Mouse (Mus musculus): ENCODE results near the gene Relb. TPM values are rescaled to one million over a fixed set of nuclear protein-coding genes. Genes with fewer than 3 reads are reported as not detected.

The Relb gene
- polyA plus RNA-seq, 1 experiment from 2014 or later = 9.3 TPM

DNA sequence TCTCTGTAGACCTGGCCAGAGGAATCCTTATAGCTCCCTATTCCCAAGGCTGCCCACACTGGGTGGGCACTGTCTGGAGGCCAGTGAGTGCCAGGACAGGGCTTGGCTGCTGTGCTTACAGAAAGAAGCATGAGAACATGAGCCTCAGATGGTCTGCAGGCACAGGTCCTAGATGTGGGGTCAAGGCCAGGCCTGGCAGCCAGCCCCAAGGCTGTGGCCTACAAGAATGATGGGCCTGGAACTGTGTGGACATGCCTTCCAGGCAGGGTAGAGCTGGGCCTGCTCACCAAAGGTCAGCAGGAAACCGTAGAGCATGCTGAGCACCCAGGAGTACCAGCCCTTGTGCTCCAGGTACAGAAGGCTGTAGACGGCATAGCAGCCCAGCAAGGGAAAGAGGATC, 5.4 kb upstream of the Relb start:
- Histone ChIP-seq H3K36me3 (ENCODE audit: control insufficient read depth, insufficient read depth, low read length) (peaks cover 72% of the 10 kb centered on the region), H3K27ac (ENCODE audit: low read depth, low read length) (no peak overlapping the region), H3K9ac (ENCODE audit: low read depth, low read length) (no peak overlapping the region), H3K4me2 (replicated peaks; ENCODE audit: low read depth, low read length) (no peak overlapping the region), H3K4me3 (ENCODE audit: low read length) (no peak overlapping the region), H3K4me1 (ENCODE audit: control insufficient read depth, insufficient read depth, low read length) (0 out of 2 replicates have a peak, but pooled peaks cover 3% of the 10 kb centered on the region), H3K9me3 (ENCODE audit: control insufficient read depth, low read length) (no peaks in the 10 kb centered on the region), H3K27me3 (ENCODE audit: control insufficient read depth, insufficient read depth, low read length) (no peaks in the 10 kb centered on the region)
- ATAC-seq (ENCODE audit: low FRiP score, low TSS enrichment) = no peak
- 95% methylated on average over 2 of the region's 2 CpGs for WGBS

DNA sequence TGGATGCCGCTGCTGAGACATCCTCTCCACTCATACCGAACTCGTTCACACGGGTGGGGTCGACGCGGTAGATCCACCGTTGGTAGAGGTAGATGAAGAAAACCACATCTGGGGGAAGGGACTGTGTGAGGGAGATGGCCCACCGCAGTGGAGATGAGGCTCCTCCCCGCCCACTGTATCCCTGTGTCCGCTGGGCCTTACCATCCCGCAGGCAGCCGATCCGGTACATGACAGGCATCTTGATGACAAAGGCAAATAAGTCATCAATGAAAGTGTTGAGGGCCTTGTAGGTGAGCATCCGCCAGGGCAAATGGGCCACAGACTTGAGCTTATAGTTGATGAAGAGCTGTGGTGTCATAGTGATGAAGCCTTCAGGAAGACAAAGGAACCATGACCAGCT, 4.6 kb upstream of the Relb start:
- no peak for ATAC-seq (ENCODE audit: low FRiP score, low TSS enrichment)
- no peak overlapping the region for H3K27ac ChIP-seq (ENCODE audit: low read depth, low read length)
- H3K4me1 ChIP-seq (ENCODE audit: control insufficient read depth, insufficient read depth, low read length) = 0 out of 2 replicates have a peak, but pooled peaks cover 4% of the 10 kb centered on the region
- no peaks in the 10 kb centered on the region for H3K27me3 ChIP-seq (ENCODE audit: control insufficient read depth, insufficient read depth, low read length)
- H3K9ac ChIP-seq (ENCODE audit: low read depth, low read length) = no peak overlapping the region
- H3K36me3 ChIP-seq (ENCODE audit: control insufficient read depth, insufficient read depth, low read length) = peaks cover 65% of the 10 kb centered on the region
- H3K4me3 ChIP-seq (ENCODE audit: low read length) = no peak overlapping the region
- no peaks in the 10 kb centered on the region for H3K9me3 ChIP-seq (ENCODE audit: control insufficient read depth, low read length)
- WGBS = 92% methylated on average over 15 of the region's 15 CpGs
- no peak overlapping the region for H3K4me2 ChIP-seq (replicated peaks; ENCODE audit: low read depth, low read length)

DNA sequence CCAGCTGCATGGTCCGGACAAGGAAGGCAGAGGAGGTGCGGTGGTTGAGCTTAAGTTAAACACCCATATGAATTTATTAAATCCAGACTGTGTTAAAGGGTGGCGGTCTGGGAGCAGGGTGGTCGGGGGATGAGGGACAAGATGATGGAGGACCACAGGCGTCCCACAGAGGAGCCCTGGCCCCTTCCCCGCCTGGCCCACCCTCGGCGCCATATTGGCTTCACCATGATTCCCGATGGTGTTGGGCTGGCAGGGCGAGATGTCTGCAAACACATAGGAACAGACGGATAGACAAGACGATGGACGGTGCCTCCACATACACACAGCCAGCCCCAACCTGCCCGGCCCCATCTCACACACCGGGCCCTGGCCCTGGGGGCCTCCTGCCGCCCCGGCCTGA, 4.0 kb upstream of the Relb start:
- ATAC-seq (ENCODE audit: low FRiP score, low TSS enrichment) = no peak
- Histone ChIP-seq H3K27ac (ENCODE audit: low read depth, low read length) (no peak overlapping the region), H3K27me3 (ENCODE audit: control insufficient read depth, insufficient read depth, low read length) (no peaks in the 10 kb centered on the region), H3K36me3 (ENCODE audit: control insufficient read depth, insufficient read depth, low read length) (peaks cover 58% of the 10 kb centered on the region), H3K9me3 (ENCODE audit: control insufficient read depth, low read length) (no peaks in the 10 kb centered on the region), H3K4me1 (ENCODE audit: control insufficient read depth, insufficient read depth, low read length) (0 out of 2 replicates have a peak, but pooled peaks cover 4% of the 10 kb centered on the region), H3K4me3 (ENCODE audit: low read length) (no peak overlapping the region), H3K4me2 (replicated peaks; ENCODE audit: low read depth, low read length) (no peak overlapping the region), H3K9ac (ENCODE audit: low read depth, low read length) (no peak overlapping the region)
- 91% methylated on average over 17 of the region's 17 CpGs for WGBS

DNA sequence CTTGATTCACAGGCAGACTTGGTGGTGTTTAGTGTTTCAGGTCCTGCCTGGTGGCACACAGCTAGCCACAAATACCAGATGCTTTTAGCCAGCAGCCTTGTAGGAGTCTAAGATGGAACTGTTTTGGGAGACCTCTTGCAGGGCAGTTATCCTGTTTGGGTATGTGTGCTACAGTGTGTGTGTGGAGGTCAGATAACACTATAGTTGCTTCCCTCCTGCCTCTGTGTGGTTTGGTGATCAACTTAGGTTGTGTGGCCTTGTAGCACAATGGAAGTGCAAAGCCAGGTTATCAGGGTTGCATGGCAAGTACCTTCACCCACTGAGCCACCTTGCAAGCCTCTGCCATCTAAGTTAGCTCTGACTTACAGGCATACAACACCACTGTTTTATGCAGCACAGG, 3.5 kb upstream of the Relb start:
- no peak overlapping the region for H3K9ac ChIP-seq (ENCODE audit: low read depth, low read length)
- ATAC-seq (ENCODE audit: low FRiP score, low TSS enrichment) = no peak
- H3K36me3 ChIP-seq (ENCODE audit: control insufficient read depth, insufficient read depth, low read length) = peaks cover 54% of the 10 kb centered on the region
- no peak overlapping the region for H3K4me2 ChIP-seq (replicated peaks; ENCODE audit: low read depth, low read length)
- 0 out of 2 replicates have a peak, but pooled peaks cover 4% of the 10 kb centered on the region for H3K4me1 ChIP-seq (ENCODE audit: control insufficient read depth, insufficient read depth, low read length)
- H3K27ac ChIP-seq (ENCODE audit: low read depth, low read length) = no peak overlapping the region
- H3K27me3 ChIP-seq (ENCODE audit: control insufficient read depth, insufficient read depth, low read length) = no peaks in the 10 kb centered on the region
- H3K9me3 ChIP-seq (ENCODE audit: control insufficient read depth, low read length) = no peaks in the 10 kb centered on the region
- H3K4me3 ChIP-seq (ENCODE audit: low read length) = no peak overlapping the region

DNA sequence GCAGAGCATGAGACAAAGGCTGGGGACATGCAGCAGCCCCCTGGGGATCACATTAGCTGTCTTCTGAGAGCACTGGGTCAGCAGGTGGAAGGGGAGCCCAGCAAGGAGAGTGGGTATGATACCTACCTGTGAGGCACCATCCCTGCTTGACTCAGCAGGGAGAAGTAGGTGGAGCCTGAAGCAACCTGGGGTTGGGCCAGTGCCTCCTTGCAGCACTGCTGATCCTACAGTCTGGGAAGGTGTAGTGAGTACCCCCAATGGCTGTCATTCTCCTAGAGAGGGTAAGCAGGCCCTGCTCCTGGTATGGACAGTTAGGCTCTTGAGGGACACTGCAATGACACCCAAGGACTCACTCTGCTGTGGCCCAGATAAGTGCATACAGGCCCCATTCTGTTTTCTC, 3.0 kb upstream of the Relb start:
- H3K4me2 ChIP-seq (replicated peaks; ENCODE audit: low read depth, low read length) = no peak overlapping the region
- H3K36me3 ChIP-seq (ENCODE audit: control insufficient read depth, insufficient read depth, low read length) = peaks cover 49% of the 10 kb centered on the region
- no peak overlapping the region for H3K4me3 ChIP-seq (ENCODE audit: low read length)
- no peaks in the 10 kb centered on the region for H3K27me3 ChIP-seq (ENCODE audit: control insufficient read depth, insufficient read depth, low read length)
- H3K9ac ChIP-seq (ENCODE audit: low read depth, low read length) = no peak overlapping the region
- no peak overlapping the region for H3K27ac ChIP-seq (ENCODE audit: low read depth, low read length)
- H3K4me1 ChIP-seq (ENCODE audit: control insufficient read depth, insufficient read depth, low read length) = 0 out of 2 replicates have a peak, but pooled peaks cover 4% of the 10 kb centered on the region
- H3K9me3 ChIP-seq (ENCODE audit: control insufficient read depth, low read length) = no peaks in the 10 kb centered on the region
- no peak for ATAC-seq (ENCODE audit: low FRiP score, low TSS enrichment)

DNA sequence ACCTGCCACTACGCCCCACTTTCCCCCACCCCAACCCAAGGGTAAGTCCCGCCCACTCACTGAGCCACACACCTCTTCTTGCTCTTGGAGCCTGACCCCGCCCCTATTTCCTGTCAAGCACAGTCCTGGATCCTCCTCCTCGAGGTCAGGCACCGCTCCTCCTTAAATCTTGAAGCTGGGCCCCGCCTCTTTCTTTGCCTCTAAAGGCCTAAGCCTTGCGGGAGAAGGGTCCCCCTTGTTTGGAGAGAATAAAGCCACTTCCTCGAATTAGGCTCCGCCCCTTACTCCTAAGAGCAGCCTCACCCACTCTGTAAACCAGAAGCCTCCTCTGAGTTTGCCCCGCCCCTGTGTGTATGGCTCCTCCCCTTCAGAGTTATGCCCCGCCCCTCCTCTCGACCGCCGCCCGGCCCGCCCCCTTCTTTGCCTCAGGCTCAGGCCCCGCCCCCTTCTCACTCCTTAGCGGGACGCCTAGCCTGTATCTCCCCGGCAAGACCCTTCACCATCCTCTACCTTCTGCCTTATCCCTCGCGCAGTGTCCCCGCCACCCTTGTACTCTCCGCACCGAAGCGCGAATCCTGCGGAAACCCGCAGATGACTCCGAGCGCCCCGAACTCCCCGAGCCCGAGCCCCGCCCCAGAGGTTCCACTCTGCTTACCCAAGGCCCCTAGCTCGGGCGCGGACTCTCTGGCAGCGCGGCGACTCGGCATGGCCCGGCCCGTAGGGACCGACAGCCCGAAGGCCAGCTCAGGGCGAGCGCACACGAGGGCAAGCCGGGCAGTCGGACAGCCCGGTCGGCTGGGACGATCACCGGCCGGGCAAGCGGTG, 490 bp downstream of the Relb start:
- H3K4me3 ChIP-seq (ENCODE audit: low read length) = peak overlapping the region; percentile 80
- peak; percentile 93 for ATAC-seq (ENCODE audit: low FRiP score, low TSS enrichment)
- H3K27me3 ChIP-seq (ENCODE audit: control insufficient read depth, insufficient read depth, low read length) = no peaks in the 10 kb centered on the region
- peak overlapping the region; percentile 58 for H3K9ac ChIP-seq (ENCODE audit: low read depth, low read length)
- H3K4me2 ChIP-seq (replicated peaks; ENCODE audit: low read depth, low read length) = peak overlapping the region; percentile 96
- peak overlapping the region; percentile 91 for H3K27ac ChIP-seq (ENCODE audit: low read depth, low read length)
- peaks cover 14% of the 10 kb centered on the region for H3K36me3 ChIP-seq (ENCODE audit: control insufficient read depth, insufficient read depth, low read length)
- WGBS = 2% methylated on average over 57 of the region's 57 CpGs
- H3K4me1 ChIP-seq (ENCODE audit: control insufficient read depth, insufficient read depth, low read length) = 0 out of 2 replicates have a peak, but pooled peaks cover 4% of the 10 kb centered on the region
- no peaks in the 10 kb centered on the region for H3K9me3 ChIP-seq (ENCODE audit: control insufficient read depth, low read length)

DNA sequence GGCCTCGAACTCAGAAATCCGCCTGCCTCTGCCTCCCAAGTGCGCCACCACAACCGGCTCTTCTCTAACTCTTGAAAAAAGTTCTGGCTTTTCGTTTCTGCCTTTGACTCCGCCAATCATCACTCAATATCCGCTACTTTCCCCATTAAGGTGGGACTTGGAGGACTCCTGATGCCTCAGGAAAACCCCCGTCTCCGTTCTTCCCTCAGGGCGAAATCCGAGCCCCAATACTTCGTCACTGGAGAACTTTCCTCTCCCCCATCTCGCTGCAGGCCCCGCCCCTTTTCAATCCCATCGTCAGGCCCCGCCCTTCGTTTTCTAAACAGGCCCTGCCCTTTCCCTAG, 1.1 kb downstream of the Relb start:
- WGBS = 14% methylated on average over 17 of the region's 17 CpGs
- Histone ChIP-seq H3K9me3 (ENCODE audit: control insufficient read depth, low read length) (no peaks in the 10 kb centered on the region), H3K4me2 (replicated peaks; ENCODE audit: low read depth, low read length) (peak overlapping the region; percentile 96), H3K27ac (ENCODE audit: low read depth, low read length) (peak overlapping the region; percentile 48; the same call in 1 of the 2 replicates), H3K4me1 (ENCODE audit: control insufficient read depth, insufficient read depth, low read length) (0 out of 2 replicates have a peak, but pooled peaks cover 4% of the 10 kb centered on the region), H3K36me3 (ENCODE audit: control insufficient read depth, insufficient read depth, low read length) (peaks cover 8% of the 10 kb centered on the region), H3K4me3 (ENCODE audit: low read length) (peak overlapping the region; percentile 80), H3K9ac (ENCODE audit: low read depth, low read length) (no peak overlapping the region), H3K27me3 (ENCODE audit: control insufficient read depth, insufficient read depth, low read length) (no peaks in the 10 kb centered on the region)
- ATAC-seq (ENCODE audit: low FRiP score, low TSS enrichment) = no peak; the same call in 1 of the 2 replicates

DNA sequence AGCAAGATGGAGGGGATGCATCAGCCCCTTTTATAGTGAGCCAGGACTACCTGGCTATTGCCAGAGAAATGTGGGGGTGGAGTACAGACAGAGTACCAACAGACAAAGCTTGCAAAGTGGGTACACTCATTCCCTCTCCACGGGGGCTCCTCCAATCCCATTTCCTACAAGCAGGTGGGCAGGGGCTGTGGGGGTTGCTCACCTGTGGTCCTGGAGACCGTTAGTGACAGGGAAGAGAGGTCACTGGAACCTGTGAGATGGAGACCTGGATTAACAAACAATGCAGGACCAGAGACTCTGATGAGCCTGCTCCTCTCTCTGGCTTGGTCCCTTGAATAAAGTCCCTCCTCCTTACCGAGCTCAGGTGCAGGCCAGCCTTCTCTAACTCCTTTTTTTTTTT, 1.5 kb downstream of the Relb start:
- H3K27ac ChIP-seq (ENCODE audit: low read depth, low read length) = peak overlapping the region; percentile 48; the same call in 1 of the 2 replicates
- WGBS = 83% methylated on average over 3 of the region's 3 CpGs
- H3K4me2 ChIP-seq (replicated peaks; ENCODE audit: low read depth, low read length) = peak overlapping the region; percentile 96; the same call in 1 of the 2 replicates
- ATAC-seq (ENCODE audit: low FRiP score, low TSS enrichment) = no peak
- peak overlapping the region; percentile 80; the same call in 1 of the 2 replicates for H3K4me3 ChIP-seq (ENCODE audit: low read length)
- no peaks in the 10 kb centered on the region for H3K9me3 ChIP-seq (ENCODE audit: control insufficient read depth, low read length)
- peaks cover 5% of the 10 kb centered on the region; the same call in 1 of the 2 replicates for H3K36me3 ChIP-seq (ENCODE audit: control insufficient read depth, insufficient read depth, low read length)
- H3K4me1 ChIP-seq (ENCODE audit: control insufficient read depth, insufficient read depth, low read length) = 0 out of 2 replicates have a peak, but pooled peaks cover 4% of the 10 kb centered on the region
- H3K9ac ChIP-seq (ENCODE audit: low read depth, low read length) = no peak overlapping the region
- no peaks in the 10 kb centered on the region for H3K27me3 ChIP-seq (ENCODE audit: control insufficient read depth, insufficient read depth, low read length)

DNA sequence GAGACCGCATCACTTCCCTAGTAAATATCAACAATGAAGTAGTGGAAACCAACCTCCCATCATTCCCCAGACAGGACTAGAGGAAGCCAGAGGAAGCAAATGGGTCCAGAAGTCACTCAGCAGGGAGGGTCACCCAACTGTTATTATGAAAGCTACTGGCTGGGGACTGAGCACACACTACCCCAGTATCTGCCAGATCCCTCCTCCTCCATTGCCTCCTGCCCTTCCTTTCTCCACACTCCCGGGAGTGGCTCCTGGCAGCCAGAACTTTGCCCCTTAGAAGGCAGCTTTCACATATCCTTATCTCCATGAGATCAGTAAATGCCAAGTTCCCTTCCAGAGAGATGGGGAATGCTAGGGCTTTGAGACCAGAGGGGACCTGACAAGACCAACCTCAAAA, 5.8 kb downstream of the Relb start:
- Histone ChIP-seq H3K4me3 (ENCODE audit: low read length) (no peak overlapping the region), H3K36me3 (ENCODE audit: control insufficient read depth, insufficient read depth, low read length) (no peaks in the 10 kb centered on the region), H3K4me2 (replicated peaks; ENCODE audit: low read depth, low read length) (no peak overlapping the region), H3K9me3 (ENCODE audit: control insufficient read depth, low read length) (no peaks in the 10 kb centered on the region), H3K27ac (ENCODE audit: low read depth, low read length) (no peak overlapping the region), H3K9ac (ENCODE audit: low read depth, low read length) (no peak overlapping the region), H3K27me3 (ENCODE audit: control insufficient read depth, insufficient read depth, low read length) (no peaks in the 10 kb centered on the region), H3K4me1 (ENCODE audit: control insufficient read depth, insufficient read depth, low read length) (0 out of 2 replicates have a peak, but pooled peaks cover 3% of the 10 kb centered on the region)
- WGBS = 76% methylated on average over 2 of the region's 2 CpGs
- no peak for ATAC-seq (ENCODE audit: low FRiP score, low TSS enrichment)

All from kidney, embryonic 14.5 days (tissue).